Mouse (Mus musculus): ENCODE results near the gene Tbccd1.
A peak's percentile ranks its signal among the peaks of the same experiment; 100 is the strongest.

Gene Tbccd1

GRCm38 (mm10) chr16:22856773-22857172 lies 696 bp downstream of the Tbccd1 start:
- peak; percentile 73 for DNase-seq

GRCm38 (mm10) chr16:22852709-22853108 lies 4.8 kb downstream of the Tbccd1 start:
- DNase-seq, result peak; percentile 32

DNA sequence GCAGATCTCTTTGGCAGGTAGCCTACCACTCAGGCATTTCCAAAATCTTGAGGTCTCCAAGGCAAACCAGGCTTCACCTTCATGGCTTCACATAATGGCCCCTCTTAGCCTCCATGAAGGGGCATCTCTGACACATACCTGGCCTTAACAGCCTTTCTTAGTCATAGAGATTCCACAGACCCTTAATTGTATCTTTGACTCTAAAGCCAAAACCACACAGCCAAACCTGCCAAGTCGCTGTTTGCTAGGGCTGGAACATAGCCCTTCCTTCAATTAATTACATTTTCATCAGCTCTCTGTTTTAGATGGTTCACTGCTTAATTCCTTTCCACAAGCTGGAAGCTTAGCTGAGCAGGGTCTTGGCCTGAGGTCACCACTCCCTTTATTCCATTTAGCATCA lies 9.1 kb downstream of the Tbccd1 start:
- no peak for DNase-seq

DNA sequence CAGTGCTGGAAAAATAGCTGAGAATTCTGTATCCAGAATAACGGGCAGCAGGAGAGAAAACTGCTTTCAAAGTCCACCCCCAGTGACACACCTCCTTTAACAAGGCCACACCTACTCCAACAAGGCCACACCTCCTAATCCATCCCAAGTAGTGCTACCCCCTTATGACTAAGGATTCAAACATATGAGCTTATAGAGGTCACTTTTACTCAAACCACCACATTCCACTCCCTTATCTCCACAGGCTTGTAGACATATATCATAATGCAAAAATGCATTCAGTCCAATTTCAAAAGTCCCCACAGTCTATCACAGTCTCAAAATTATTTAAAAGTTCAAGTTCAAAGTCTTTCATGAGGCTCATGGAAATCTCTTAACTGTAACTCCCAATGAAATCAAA lies 9.8 kb downstream of the Tbccd1 start:
- DNase-seq, result no peak

DNA sequence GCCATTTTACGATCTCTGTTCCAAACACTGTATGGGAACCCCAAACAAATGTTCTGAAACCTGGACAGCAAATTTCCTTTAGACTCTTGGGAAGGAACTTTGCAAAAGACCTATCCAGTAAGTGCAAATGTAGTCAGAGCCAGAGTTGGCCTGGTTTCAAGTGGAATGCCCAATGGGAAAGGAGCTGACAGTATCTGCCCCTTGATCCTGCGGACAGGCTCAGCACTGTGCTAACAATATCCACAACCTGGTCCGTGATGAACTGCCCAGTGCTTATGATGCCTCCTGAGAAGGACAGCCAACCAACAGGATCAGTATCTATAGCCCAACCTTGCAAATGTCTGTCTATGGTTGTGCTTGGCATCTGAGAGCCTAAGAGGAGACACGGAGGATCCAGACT lies 12.0 kb downstream of the Tbccd1 start:
- no peak for DNase-seq

DNA sequence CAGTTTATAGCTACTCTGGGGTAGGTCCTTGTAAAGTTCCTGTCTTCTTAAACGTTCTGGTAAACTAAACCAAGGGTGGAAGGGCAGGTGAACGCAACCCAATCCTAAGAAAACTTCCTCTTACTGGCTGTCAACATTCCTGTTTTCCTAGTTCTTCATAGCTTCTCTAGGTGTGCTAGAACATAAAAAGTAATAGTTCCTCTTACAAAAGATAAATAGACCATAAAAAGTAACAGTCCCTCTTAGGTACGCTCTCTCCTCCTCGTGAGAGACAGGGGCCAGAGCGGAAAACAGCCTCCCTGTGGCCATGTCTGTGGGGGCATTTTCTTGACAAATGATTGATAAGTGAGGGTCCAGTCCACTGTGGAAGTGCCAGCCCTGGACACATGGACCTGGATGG lies 12.6 kb downstream of the Tbccd1 start:
- DNase-seq, result no peak

DNA sequence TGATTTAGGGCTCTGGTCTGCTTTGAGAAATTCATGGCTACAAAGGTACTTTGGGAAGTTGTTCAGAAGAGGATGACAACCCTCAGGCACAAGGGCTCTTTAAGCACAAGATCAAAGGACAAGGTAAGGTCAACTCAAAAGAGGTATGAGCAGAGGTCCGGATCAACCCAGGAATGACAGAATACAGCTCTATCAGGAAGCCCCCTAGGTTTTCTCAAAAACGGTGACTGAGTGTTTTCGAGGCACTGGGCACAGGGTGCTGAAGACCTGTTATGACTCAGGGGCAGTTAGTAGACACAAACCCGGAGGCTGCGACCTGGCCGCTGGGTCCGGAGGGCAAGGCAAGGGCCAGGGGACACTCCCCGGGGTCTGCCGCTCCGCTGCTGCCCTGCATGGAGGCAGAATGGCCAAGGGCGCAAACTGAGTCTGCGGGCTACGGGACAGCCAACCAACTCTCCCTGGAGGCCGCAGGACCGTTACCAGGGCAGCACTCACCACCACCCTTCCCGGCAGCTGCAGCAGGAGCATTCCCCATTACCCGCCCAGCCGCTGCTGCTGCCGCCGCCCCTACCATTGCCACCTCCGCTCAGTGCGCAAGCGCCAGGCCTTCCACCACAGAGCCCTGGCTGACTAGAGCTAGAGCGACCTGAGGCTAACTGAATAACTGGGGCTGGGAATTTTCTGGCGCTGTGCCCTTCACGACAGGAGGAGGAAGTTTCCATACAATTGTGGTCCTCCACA lies 13.2 kb downstream of the Tbccd1 start:
- peak; percentile 84 for DNase-seq

GRCm38 (mm10) chr16:22842871-22843270 lies 14.6 kb downstream of the Tbccd1 start:
- DNase-seq, result no peak

DNA sequence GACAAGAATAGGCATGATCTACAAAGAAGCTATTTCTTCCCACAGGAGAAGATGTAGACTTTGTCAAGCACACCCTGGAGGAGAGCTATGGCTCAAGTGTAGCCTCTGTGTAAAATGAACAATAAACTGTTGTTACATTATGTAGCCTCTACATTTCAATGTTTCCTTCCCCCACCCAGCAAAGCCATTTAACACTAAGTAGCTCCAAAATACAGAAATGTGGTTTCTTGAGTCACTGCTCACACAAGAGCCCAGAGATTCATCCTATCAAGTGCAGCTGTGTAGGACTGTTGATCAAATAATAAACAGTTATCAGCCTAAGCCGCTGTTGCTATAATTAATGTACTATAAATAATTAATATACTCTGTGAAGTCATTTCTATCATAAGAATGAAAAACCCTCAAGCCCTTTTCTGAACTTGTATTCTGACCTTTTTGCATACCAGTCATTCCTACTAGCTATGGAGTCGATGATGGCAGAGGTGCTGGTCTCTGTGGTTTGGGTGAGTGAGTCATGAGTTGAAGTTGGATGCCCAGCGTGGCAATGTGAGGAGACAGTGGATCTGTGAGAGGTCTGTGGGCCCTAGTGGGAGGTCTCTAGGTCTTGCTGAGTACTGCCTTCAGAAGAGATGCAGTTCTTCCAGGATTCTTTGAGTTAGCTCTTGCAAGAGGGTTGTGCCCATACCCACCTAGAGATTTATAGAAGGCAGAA lies 18.2 kb downstream of the Tbccd1 start:
- no peak for DNase-seq

DNA sequence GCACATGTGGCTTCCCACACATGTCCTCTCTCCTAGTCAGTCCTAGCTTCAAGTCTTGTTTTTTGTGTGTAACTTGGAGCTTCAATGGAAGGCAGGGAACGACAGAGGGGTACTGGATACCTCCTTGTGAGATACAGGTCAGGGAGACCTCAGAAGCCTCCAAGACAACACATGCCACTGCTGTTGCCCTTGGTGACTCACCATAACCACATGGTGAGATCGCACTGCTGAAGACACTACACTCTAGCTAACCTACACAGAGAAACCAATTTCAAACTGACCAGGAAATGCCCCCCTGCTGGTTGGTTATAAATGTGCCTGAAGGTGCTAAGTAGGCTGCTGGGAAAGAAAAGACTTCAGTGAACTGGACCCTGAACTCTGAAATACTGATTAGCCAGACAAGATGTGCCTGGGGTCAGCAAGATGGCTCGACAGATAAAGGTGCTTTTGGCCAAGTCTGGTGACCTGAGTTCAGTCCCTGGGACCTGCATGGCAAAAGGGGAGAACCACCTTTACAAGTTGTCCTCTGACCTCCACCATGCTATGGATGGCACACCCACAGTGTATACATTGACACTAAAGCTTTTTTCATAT lies 24.4 kb downstream of the Tbccd1 start:
- no peak for DNase-seq

DNA sequence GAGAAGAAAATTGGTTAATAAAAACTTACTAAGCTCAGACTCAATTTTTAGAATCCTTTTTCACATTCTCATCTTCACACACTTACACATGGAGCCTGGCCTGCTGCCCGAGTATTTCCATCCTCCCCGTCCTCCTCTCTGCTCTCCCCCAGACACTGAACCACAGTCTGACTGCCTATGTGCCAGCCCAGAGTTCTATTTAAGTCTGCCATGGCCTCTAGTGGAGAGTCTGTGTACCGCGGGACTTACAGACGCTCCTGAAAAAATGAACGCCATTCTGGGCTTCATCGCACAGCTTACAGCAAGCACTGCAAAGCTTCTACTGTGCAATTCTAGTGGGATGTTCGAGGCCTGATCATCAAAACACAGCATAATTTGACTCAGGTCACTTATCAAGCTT lies 36.7 kb downstream of the Tbccd1 start:
- no peak for DNase-seq

- no peak for DNase-seq
These were observed 46.0 kb downstream of the Tbccd1 start, which contains the start of gene Crygs for GRCm38 (mm10) chr16:22811477-22811876. Gene Crygs (minus strand): TSS chr16:22811577.

DNA sequence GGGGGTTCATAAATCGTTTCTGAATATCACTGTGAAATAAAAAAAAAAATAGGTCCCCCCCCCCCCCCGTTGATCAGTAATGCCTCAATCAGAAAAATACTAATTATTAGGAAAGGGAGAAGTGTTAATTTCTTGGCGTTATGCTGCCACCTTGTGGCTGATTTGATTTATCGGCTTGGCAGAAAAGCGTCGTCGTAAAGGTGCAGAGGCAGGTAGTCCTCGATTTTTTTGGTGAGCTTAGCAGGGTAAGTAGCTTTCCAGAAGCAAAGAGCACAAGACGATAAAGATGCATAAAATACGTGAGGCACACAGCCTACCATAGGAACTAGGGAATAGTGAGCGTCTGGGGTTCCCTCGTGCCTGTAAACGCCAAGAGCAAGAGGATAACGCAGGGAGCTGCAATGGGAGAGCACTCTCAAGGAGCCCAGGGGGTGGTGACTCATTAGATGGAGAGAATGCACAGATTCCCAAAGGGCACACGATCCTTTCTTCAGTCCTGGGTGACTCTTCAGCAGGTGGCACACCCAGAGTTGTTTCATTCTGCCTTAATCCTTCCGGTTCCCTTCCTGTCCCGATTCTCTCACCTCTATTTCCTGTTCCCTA lies 49.9 kb downstream of the Tbccd1 start:
- peak; percentile 43 for DNase-seq

GRCm38 (mm10) chr16:22802786-22803185 lies 54.7 kb downstream of the Tbccd1 start:
- DNase-seq, result no peak

GRCm38 (mm10) chr16:22800849-22801109 lies 56.7 kb downstream of the Tbccd1 start:
- no peak for DNase-seq

DNA sequence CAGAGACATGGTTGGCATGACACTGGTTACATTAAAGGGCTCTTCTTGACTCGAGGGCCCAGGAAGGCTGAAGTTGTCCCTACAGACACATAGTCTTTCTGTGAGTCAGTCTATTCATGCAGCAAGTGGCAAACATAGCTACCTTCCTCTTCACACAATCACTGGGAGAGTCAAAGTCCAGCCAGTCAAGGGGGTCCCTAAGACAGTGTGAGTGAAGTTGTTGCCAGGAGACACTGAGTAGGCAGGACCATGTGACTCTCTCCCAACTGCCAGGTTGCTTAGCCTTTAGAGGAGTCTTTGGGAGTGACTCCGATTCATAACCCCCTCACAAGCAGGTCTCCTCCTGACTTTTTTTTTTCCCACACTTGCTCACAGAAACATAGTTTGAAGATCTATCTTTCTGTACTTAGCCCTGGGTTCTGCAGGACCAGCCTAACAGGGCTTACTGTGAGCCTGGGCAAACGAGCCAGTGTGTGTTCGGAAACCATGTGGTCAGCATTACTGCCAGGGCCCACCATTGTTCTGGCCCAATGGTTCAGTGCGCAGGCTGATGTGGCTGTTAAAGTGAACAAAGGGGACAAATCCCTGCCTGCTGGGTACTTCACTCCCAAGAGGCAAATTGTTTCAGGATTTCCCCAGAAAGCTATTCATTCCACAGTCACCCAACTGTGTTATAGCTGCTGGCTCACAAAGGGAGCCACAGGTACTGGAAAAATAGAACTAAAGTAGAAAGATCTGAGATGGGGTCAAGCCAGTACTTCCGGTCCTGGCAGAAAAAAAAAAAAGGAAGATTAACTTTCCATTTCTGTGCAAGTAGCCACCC lies 57.2 kb downstream of the Tbccd1 start:
- no peak for DNase-seq

GRCm38 (mm10) chr16:22798520-22798919 lies 58.9 kb downstream of the Tbccd1 start:
- peak; percentile 6 for DNase-seq

DNA sequence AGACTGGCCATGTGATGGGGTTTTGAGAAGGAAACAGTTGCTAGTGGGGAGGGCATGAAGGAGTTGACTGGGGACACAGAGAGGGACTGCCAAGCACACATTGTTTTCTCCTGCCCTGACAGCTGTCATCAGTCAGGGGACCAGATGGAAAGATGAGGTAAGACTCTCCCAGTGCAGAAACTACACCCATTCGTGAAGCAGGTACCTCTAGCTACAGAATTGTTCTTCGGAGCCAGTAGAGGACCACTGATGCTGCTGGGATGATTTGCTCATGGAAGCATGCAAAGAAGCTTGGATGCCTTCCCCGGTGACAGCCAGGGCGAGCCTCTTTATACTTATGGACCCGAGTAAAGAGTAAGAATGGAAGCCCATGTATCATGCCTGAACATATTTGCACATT lies 59.9 kb downstream of the Tbccd1 start:
- DNase-seq, result no peak

DNA sequence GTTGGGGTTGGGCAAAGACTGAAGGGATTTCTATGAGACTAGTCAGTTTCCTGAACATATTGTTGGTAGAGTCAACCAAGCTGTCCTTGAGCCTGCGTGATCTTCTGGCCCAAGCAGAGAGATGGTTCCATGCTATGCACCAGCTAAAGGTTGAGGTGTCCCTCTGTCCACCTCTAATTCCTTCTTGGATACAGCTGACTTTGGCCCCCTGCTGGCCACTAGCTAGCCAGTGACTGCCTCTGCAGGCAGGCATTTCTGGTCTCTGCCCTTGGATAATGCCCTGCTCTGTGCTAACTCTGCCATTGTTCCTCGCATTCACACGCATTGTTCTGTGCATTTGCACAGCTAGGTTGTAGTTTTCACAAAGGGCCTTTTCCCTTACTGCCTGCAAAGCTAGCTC lies 62.0 kb downstream of the Tbccd1 start:
- no peak for DNase-seq

DNA sequence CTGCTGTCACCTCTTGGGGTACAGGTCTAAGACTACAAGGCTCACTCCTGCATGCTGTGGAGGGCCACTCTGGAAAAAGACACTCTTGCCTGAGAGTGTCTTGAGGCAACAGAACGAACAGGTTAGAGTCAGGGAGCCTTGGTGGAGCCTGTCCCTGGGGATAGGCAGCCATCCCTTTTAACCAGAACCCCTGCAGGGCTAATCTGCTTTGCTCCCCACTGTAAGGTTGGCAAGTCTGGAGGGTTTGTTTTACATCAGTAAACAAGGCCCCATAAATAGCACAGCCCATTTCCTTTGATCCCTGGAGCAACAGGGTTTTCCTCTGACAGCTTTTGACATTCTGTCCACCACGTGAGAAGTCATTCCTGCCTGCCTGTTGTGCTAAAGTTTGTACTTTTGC lies 66.2 kb downstream of the Tbccd1 start:
- no peak for DNase-seq

- DNase-seq, result no peak
These were observed 67.5 kb downstream of the Tbccd1 start for GRCm38 (mm10) chr16:22789908-22790367.

DNA sequence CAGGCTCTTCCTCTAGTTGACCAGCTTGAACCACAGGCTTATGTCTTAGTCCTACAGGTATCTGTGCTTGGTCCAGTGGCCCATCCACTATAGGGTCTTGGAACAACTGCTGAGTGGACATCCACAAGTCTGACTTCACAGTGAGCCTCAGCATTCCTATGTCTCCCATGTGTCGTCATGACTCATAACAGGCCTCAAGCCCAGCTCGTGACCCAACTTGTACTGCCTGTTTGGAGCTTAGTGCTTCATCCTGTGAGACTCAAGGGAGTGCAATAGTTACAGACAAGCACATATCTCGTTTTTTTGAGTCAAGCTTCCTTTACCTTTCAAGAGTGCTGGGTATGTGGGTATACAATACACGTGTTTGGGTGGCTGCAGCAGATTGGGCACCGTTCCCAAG lies 74.8 kb downstream of the Tbccd1 start:
- no peak for DNase-seq
